Mouse (Mus musculus) E14TG2a.4 (cell line): Measurements from ENCODE around the gene Elovl7.
A peak's percentile ranks its signal among the peaks of the same experiment; 100 is the strongest.

ENCODE experiments used
- H3K27me3 ChIP-seq: 2 replicates; pipeline ENCODE4 v1.6.1; 2014; ENCODE audit warnings: low read length, control low read depth; ENCODE audit not compliant: insufficient read depth
- H3K36me3 ChIP-seq: 2 replicates; pipeline ENCODE4 v1.6.1; 2014; ENCODE audit warnings: low read length, control low read depth; ENCODE audit not compliant: insufficient read depth
- H3K4me1 ChIP-seq: replicated peaks from 2 replicates; pipeline ENCODE4 v1.6.1; 2014; ENCODE audit warnings: low read depth, low read length, control low read depth
- H3K4me3 ChIP-seq: replicated peaks from 2 replicates; pipeline ENCODE4 v1.5.1; 2014; ENCODE audit warnings: mild to moderate bottlenecking, low read length
- H3K9me3 ChIP-seq: 2 replicates; pipeline ENCODE4 v1.6.1; 2014; ENCODE audit warnings: low read length, control low read depth
- CTCF ChIP-seq: conservative IDR thresholded peaks from 2 replicates; pipeline ENCODE4 v1.5.1; 2014; ENCODE audit warnings: low read length
- NANOG ChIP-seq: IDR thresholded peaks from 2 replicates; pipeline ENCODE4 v1.6.1; 2014; ENCODE audit warnings: borderline replicate concordance, low read length, mixed read lengths
- POU5F1 ChIP-seq: IDR thresholded peaks from 2 replicates; pipeline ENCODE4 v1.6.1; 2014; ENCODE audit warnings: low read length, borderline replicate concordance

Gene Elovl7

GRCm38 (mm10) chr13:108191074-108191720 lies 23.0 kb upstream of the Elovl7 start:
- no peaks in the 10 kb centered on the region for H3K27me3 ChIP-seq
- no peak; the same call in 1 of the 2 replicates for TF ChIP-seq CTCF
- TF ChIP-seq POU5F1: no peak
- no peak for TF ChIP-seq NANOG
- no peak overlapping the region for H3K4me3 ChIP-seq
- H3K9me3 ChIP-seq: no peaks in the 10 kb centered on the region
- H3K36me3 ChIP-seq: peaks cover 64% of the 10 kb centered on the region
- no peaks in the 10 kb centered on the region for H3K4me1 ChIP-seq

- no peak overlapping the region for H3K4me3 ChIP-seq
- TF ChIP-seq POU5F1 (no peak), CTCF (no peak), NANOG (no peak)
- no peaks in the 10 kb centered on the region for H3K4me1 ChIP-seq
- H3K36me3 ChIP-seq: peaks cover 41% of the 10 kb centered on the region
- no peaks in the 10 kb centered on the region for H3K9me3 ChIP-seq
- H3K27me3 ChIP-seq: no peaks in the 10 kb centered on the region
Observed at GRCm38 (mm10) chr13:108195474-108195873, 18.7 kb upstream of the Elovl7 start.

DNA sequence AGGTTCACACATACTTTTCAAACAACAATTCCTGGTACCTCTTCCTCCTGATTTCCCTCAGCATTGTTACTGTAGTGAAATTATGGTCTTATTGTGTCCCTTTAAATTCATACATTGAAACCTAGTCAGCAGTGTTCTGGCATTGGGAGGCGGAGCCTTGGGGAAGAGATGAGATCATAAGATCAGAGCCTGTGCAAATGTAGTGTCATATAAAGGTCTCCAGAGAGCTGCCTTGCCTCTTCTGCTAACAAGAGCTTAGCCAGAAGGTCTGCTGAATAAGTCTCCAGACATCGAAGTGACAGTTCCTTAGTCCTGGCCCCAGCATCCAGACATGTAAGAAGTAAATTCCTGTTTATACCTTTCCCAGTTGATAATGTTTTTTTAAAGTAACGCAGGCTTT lies 9.3 kb upstream of the Elovl7 start:
- H3K4me1 ChIP-seq: no peaks in the 10 kb centered on the region
- H3K9me3 ChIP-seq: no peaks in the 10 kb centered on the region
- TF ChIP-seq POU5F1: no peak
- no peak for TF ChIP-seq CTCF
- no peak for TF ChIP-seq NANOG
- H3K4me3 ChIP-seq: no peak overlapping the region
- H3K27me3 ChIP-seq: no peaks in the 10 kb centered on the region
- no peaks in the 10 kb centered on the region for H3K36me3 ChIP-seq

DNA sequence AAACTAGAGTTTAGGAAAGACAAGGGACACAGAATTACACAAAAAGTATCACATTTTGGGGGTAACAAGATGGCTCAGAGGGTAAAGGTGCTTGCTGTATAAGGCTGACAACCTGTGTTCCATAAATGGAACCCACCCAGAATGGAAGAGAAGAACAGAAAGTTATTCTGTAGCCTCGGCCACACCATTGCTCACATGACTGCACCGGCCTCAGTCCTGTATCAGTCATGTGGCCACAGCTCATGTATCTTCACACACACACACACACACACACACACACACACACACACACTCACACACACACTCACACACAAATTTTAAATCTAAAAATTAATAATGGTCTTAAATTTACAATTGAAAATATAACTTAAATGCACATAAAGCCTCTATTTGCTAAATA lies 6.8 kb upstream of the Elovl7 start:
- H3K36me3 ChIP-seq: no peaks in the 10 kb centered on the region
- no peaks in the 10 kb centered on the region for H3K9me3 ChIP-seq
- H3K4me3 ChIP-seq: no peak overlapping the region
- no peak for TF ChIP-seq CTCF
- TF ChIP-seq POU5F1: no peak
- no peak for TF ChIP-seq NANOG
- peaks cover 7% of the 10 kb centered on the region for H3K4me1 ChIP-seq
- H3K27me3 ChIP-seq: no peaks in the 10 kb centered on the region

- Histone ChIP-seq H3K9me3 (no peaks in the 10 kb centered on the region), H3K27me3 (no peaks in the 10 kb centered on the region), H3K4me1 (peaks cover 13% of the 10 kb centered on the region), H3K4me3 (no peak overlapping the region), H3K36me3 (no peaks in the 10 kb centered on the region)
- TF ChIP-seq CTCF: no peak
- no peak for TF ChIP-seq NANOG
- no peak for TF ChIP-seq POU5F1
Observed at GRCm38 (mm10) chr13:108208090-108208489, 6.1 kb upstream of the Elovl7 start.

GRCm38 (mm10) chr13:108210960-108211359 lies 3.2 kb upstream of the Elovl7 start:
- Histone ChIP-seq H3K9me3 (no peaks in the 10 kb centered on the region), H3K4me1 (peaks cover 34% of the 10 kb centered on the region), H3K27me3 (peaks cover 18% of the 10 kb centered on the region), H3K36me3 (no peaks in the 10 kb centered on the region), H3K4me3 (no peak overlapping the region)
- TF ChIP-seq POU5F1 (no peak), NANOG (no peak)

GRCm38 (mm10) chr13:108212397-108213018 lies 1.7 kb upstream of the Elovl7 start:
- TF ChIP-seq POU5F1 (no peak), CTCF (no peak), NANOG (no peak)
- Histone ChIP-seq H3K36me3 (no peaks in the 10 kb centered on the region), H3K9me3 (no peaks in the 10 kb centered on the region), H3K27me3 (peaks cover 27% of the 10 kb centered on the region), H3K4me1 (peaks cover 40% of the 10 kb centered on the region), H3K4me3 (no peak overlapping the region)

DNA sequence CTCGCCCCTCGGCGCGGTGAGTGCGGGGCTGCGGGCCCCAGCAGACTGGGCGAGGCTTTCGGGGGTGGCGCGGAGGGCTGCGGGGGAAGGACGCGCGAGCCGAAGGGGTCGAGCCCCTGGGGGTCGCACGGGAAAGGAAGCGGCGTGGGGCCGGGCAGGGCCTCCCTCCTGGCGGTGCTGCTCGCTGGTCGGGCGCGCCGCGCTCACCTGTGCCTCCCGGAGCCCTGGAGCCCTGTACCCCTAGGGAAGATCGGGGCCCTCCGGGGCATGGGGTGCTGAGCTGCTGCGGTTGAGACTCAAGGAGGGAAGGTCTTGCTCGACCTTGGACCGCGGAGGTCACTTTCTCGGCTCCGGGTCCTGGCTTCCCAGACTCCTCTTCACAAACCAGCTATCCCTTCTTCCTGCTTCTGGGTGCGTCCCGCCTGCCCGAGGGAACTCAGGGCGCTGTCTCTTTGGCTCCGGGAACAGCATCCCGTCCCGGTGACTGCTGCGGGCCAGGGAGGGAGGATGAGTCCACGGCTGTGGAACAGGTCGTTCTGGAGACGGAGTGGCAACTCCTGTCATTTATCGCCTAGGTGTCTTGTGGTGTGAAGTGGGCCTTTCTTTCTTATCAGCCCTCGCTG lies 392 bp downstream of the Elovl7 start:
- TF ChIP-seq CTCF (no peak), NANOG (no peak)

More for the DNA sequence above, 392 bp downstream of the Elovl7 start:
- no peaks in the 10 kb centered on the region for H3K9me3 ChIP-seq
- peaks cover 51% of the 10 kb centered on the region for H3K4me1 ChIP-seq
- H3K36me3 ChIP-seq: no peaks in the 10 kb centered on the region
- peak overlapping the region; percentile 93 for H3K4me3 ChIP-seq
- peaks cover 27% of the 10 kb centered on the region for H3K27me3 ChIP-seq
